Mouse (Mus musculus): Measurements from ENCODE around the gene Card11.

DNA sequence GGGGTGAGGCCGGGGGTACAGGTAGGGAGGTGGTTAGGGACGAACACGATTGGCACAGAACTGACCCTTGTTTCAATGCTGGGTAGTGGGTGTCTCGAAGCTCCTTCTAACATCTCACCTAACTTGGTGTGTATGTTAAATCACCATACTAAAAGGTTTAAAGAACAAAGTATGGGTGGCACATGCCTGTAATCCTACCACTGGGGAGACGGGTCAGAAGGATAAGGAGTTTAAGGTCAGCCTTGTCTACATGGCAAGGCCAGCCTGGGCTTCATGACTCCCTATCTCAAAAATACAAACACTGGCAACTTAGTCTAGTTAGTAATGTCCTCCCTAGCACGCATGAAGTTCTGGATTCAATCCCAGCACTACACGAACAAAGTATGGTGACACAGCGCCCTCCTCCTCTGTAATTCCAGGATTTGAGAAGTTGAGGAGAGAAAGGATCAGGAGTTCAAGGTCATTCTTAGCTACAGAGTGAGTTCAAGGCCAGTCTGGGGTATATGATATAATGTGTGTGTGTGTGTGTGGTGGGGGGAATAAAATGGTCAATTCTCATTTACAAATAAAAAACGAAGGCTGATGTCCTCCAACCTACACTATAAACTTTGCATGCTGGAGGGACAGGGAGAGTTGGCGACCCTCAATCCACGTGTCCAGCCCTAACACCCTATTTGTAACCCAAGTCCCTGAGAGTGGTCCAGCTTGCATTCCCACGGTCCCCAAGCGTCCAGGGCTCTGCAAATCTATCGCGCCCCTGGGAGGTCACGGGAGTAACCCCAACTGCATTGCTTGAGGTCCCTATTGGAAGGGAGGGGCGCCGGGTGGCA lies 171.1 kb downstream of the Card11 start:
- TF ChIP-seq POLR2A (IDR thresholded peaks at IDR 0.05; ENCODE audit: low read depth, low read length) (no peak), CTCF (IDR thresholded peaks at IDR 0.05; ENCODE audit: extremely low read depth, insufficient read depth, insufficient read length, insufficient replicate concordance) (no peak)
